Mouse (Mus musculus) lung, postnatal 14 days (tissue): ENCODE data around the gene Tnfaip3.

Source experiments
- DNase-seq: peaks from one replicate; pipeline ENCODE4 v3.0.0; 2021

The Tnfaip3 gene

DNA sequence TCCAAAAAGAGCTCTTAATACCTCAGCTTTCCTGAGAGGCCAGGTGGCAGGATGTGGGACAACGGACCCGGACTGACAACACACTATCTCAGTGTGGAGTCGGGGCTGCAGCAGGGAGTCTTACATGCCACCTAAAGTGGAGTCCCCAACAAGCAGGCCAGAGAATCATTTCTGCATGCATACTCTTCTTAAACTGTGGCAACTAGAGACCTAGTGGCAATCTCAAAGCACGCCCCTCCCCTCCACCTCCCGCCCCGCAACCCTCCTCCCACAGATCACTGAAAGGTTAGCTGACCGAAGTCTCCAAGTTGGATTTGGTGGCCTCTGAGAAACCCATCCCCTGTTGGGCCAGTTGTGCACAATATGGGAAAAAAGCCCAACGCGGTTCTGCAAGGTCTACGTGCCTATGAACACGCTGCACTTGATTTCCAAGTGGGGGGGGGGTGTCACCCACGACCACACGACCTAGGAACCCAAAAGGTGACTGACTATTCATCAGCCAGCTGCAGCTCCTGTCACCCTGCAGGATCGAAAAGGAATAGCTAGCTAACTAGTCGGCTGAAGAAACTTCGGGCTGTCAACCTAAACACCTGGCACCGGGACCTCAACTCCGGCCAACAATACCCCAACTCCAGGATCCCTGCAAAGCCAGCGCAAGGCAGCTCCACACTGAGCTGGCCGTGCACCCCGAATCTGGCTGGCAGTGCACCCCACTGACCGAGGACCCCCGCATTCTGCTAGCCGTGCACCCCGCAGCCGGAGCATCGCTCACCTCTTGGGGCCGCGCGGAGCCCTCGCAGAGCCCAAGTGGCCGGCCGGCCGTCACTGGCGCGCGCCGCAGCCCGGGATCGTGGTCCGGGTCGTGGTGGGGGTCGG, 838 bp downstream of the Tnfaip3 start:
- DNase-seq: no peak

DNA sequence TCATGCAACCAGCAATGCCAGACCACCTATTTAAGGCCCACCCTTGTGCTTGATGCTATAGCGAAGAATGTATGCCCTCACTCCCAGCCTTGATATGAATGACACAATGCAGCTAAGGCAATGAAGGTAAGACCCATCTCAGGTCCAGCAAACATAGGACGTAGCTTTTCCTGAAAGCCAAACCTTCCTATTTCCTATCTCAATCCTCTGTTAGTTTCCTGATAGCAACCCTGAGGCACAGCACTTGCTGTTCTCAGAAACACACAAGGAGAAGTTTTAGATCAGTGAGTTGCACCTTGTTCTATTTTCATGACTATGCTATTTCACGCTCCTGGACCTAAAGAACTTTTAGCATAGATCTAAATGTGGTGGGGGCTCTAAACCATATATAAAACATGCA, 2.1 kb downstream of the Tnfaip3 start:
- no peak for DNase-seq

DNA sequence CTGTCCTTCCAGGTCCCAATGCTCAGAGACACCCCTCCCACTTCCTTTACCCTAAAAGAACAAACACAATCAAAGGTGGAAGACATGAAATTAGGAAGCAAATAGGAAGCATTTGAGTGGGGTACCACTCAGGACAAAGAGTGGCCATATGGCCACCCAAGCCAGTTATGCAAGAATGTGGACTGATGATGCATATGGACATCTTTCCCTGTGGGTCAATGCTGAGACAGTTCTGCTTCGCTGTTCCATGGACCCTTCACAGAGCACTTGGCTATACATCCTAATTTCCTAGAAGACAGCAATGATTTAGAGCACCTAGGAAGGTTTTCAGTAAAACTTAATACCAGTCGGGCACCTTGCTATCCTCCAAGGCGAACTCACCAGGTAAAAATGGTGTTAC, 2.8 kb downstream of the Tnfaip3 start:
- no peak for DNase-seq

DNA sequence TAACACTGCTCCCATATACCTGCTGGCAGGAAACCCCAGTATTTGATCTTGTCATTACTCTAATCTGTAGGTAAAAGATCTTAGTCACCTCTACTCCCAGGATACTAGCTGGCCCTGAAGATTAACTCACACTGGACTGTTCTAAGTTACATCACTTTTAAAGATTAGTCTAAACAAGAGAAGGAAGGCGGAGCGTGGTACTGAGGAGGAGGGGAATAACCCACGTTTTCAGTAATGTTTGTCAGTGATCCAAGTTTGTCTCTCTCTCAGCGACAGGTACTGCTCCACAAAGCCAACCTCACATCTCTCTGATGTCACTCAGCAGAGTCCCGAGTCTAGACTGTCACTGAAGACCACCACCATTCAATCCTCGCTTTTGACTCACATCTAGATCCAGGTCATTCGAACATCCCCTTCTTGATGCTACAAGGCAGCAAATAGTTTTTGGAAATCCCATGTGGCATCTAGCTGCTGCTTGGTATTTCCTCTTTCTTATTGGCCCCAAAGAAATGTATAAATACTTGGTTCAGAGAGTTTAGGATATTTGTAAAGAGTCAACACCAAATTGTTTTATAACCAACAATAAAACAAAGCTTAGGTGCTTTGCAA, 3.5 kb downstream of the Tnfaip3 start:
- no peak for DNase-seq

DNA sequence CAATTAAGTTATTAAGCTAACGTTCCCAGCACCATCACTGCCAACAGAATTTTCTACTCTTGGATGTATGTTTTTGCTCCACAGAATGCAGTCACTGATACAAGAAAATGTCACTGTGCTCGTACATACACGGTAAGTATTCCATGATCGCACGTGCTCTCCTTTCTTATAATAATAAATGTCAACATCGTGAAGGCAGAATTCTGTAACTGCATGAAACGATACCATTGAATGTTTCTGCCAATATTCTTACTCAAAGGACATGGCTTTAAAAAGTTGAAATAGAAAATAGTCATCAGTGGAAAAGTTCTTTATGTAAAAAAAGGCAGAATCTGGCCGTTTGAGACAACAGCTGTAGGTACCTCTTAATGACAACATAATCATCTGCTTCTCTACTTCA, 5.0 kb downstream of the Tnfaip3 start:
- DNase-seq: no peak

DNA sequence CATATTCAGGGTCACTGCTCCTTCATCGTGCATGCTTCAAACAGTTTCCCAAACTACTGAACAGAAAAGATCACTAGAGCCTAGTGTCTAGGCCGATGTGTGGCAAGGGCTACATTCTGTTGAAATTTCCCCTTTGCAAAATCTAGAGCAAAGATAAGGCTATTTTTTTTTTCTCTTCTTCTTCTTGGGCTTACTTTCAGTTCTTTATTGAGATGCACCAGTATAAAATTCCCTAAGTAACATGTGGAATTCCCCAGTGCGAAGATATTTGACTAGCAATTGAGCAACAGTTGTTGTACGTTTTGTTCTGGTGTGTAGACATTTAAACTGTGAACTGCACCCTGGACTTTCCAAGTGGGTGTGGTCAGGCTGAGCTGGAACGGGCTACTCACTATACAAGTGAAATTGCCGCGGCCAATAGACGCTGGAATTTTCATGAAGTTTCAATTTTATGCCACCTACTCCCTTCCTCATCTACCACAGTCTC, 6.2 kb downstream of the Tnfaip3 start:
- peak; percentile 61 for DNase-seq

DNA sequence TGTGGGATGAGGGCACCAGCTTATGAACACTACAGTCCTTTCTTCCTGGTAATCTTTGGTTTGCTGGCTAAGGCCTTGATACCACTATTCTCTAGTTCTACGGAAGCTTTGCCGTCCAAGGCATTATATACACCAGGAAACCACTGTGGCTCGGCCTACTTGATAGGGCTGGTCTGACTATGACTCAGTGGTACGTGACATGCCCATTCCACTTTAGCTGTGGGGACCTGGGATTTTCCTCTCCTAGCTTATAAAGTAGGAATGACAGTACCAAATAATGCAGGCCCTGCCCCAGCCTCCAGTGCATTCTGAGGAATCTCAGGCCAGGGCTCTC, 6.9 kb downstream of the Tnfaip3 start:
- no peak for DNase-seq

DNA sequence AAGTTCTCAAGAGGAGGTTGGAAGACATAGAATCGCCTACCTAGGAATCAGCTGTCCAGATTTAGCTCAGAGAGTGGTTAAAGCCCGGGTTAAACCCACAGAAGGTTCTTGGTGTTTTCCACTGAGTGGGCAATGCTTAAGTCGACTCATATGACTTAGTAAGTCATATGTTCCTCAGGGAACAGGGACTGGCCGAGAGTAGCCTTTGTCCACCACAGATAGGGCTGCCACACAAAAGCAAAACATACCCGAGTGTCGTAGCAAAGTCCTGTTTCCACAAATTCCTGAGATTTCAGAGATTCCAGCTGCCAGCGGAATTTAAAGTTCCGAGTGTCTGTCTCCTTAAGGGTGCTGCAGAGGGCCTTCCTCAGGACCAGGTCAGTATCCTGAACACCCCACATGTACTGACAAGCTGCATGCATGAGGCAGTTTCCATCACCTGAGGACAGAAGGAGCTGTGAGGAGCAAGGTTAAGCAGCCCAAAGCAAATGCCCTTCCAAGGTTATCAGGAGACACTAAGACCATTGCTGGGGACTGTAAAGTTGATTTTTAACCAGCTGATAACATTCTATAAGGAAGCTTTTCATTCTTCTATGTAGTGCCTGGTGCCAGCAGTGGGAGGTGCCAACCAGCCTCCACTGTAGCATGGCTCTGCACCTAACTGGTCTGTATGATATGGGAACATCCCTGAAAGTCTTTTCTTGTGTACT, 7.4 kb downstream of the Tnfaip3 start:
- no peak for DNase-seq

DNA sequence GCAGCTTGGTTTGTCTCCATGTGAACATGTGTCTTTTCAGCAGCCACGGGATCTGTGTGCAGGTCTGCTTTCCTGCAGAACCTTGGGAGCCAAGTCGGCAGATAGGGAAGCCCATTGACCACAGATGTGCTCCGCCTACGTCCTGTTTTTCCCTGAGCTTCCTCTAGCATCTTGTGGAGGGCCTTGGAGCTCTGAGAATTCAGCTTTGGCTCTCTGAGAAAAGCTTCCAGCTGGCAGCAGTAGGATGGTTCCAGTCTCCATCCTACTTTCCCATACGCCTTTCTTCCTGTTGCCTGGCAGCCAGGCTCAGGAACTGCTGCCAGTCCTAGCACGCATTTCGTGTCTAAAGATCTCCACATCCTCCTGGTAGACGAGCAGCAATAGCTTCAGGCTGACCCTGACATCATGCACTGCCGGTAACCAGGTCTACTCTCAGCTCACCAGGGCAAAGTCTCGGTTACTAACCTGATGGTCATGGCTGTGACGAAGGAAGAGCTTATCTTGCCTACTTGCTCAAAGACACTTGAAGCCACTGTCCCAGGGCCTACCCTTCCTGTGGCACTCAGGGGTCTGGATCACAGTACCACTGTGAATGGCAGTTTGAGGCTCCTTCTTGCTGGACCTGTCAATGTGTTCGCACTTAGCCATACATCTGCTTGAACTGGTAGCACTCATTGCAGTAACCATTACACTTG, 13.2 kb downstream of the Tnfaip3 start:
- no peak for DNase-seq

DNA sequence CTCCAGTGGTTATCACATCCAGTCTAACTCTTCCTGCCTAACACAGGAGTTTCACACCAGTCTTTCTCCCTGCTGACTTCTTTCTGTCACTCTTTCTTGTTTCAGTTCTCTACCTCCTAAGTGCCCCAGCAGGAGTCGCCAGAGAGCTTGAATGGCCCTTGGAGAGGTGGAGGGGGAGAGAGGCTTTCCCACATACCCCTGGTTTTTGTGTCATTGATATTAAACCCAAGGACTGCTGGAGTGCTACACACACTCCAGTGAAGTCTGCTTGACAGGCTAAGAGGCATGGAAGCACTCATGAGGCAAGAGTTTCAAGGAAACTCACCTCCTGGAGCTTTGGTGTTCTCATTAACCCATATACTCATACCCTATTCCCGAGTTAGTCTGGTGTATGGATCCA, 16.0 kb downstream of the Tnfaip3 start:
- peak; percentile 64 for DNase-seq

DNA sequence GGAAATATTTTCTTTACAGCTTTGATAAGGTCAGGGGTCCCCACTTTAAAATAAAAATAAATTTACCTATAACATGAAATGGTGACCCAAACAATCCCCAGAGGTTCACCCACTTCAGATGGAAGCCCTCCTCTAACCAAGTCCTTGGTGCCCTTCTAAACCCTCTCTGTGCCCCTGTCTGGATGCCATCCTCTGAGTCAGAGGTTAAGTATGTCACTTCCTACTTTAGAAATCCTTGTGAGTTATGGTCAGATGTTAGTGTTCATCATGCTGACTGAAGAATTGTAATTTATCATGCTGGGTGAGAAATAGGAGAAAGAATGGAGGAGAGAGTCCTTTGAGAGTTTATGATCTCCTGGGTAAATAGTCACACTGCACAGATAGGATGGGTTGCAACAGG, 19.1 kb downstream of the Tnfaip3 start:
- no peak for DNase-seq

DNA sequence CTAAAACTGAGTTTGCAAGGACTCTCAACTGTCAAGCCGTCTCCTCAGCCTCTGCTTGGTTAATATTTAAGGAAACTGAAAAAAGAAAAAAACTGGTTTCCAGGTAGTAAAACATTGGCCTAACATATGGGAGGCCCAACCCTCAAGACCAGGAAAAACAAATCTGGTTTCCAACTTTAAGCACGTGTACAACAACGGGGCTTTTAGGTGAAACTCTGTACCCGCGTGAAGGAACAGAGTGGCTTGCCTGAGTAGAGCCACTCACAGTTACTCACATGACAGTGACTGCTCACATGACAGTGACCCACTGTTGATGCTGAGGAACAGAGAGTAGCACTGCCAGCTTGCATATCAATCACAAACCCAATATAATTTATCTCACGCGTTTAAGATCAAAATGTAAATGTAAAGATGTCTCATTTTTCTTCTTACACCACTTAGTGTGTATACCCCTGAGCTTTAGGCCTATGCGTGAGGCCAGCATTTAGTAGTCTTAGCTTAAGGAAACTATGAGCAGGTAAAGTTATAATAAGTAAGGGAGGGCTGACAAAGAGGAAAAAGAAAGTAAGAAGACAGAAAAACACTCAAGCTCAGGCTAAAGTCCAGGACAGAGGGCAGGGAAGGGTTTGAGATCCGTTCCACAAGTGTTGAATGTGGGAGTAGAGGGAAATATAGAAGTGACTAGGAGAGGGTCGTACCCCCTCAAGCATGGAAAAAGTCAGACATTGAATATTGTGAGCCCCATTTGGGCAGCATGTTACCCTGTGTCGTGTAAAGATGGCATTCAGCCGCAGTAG, 19.8 kb downstream of the Tnfaip3 start:
- no peak for DNase-seq

DNA sequence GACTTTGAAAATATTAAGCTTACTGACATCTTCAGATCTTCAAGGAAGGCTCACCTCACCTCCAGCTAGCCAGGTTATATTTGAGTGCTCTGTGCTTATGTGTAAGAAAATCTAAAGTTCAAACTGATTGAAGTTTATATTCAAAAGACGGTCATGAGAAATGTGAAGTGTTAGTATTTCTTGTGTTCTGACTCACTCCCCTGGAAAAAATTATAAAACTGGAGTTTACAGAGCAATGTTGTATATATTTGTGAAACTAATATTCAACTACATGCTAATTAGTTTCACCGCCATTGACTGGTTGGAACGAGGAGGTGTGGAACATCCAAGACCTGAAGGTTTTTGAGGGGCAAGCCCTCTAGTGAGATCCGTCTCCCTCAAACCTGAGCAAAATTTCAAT, 22.5 kb downstream of the Tnfaip3 start:
- no peak for DNase-seq

DNA sequence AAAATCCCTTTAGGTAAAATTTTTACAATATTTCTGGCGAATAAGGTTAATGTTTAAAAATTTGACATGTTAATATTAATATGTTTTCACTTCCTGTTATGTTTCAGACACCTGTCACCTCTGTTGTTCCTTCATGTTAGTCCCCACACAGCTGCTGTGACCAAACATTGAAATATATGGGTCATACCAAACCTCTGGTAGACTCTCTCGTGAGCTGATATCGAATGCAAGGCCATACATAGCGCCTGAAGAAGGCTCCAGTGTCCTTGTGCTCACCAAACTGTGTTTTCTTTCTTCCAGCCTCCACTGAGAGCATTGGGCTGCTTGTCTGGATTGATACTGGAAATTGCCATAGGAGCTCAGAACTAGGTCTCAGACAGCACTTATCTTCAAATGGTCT, 24.4 kb downstream of the Tnfaip3 start:
- DNase-seq: no peak

DNA sequence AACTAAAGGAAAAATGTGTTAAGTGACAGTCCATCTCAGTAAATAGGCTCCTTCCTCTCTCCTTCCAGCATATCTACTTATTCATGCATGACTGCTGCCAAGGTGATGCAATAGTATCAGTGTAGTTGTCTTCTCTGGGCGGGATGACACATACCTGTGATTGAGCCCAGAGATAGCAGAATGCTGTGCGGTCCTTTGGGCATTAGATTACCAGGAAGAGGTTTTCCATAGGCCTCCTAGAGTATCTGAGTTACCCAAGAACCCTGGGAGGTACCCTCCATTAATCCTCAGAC, 27.6 kb downstream of the Tnfaip3 start:
- DNase-seq: no peak

DNA sequence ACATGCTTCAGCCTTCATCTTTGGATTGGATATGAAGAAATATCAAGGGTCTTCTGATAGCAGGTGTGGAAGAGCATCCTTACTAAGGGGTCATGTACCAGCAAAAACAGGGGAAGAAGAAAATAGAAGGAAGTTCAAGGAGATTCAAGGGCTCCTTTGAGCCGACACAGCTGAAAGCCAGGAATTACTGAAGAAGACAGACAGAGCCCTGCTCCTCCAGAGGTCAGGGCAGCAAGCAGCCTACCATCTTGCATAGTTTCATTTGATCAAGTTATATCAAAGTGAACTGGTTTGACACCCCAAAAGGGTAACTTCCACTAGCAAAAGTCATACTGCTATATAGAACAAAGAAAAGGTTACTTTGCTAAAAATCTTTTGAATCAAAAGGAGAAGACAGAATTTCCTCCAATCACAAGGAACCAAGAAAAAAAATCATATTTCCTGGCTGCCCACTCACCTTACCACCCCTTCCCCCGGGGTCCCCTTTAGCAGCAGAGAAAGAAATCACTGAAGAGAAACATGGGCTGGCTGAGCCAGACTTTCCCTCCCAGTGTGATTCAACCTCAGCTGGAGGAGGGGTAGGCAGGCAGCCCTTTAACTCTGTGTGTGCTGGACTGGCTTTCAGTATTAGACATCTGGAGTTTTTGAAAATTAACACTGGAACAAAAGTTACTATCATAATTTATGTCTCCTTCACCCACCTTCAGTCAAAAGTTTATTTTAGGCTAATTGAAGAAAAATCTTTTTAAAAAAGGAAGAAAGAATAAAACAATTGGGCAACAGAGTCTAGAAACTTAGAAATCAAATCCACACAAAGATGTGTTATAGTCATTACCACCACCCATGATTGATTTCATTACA, 28.2 kb downstream of the Tnfaip3 start:
- DNase-seq: no peak

DNA sequence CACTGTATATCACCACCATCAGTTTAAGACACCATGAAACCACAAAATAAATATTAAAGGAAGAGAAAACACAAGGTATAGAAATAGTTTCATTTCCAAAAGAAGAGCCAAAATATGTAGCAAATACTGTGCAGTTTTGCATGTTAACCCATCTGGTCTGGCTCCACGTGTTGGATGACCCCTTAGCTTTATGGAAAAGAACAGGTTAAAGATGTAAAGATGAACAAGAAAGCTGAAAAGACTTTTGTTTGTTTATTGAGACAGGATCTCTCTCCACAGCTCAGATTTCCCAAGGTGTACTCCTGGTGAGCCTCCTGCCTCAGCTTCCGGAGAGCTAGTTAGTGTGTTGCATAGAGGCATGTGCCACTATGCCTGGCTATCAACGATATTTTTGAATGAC, 29.9 kb downstream of the Tnfaip3 start:
- DNase-seq: no peak

DNA sequence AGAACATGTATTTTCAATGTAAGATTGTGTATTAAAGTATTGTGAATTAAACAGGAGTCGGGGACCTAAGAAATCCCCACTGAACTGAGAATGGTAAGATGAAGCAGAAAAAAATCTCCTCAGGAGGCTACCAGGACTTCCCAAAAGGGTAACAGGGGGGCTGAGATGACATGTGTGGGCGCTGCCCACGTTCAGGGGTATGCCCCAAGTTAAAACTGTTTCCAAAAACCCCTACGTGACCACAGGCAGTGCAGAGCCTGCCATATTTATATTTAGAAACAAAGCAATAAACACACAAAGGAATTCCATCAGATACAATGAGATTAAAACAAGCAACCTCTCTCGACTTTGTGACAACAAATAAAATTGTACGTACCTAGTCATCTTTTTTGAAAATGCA, 31.9 kb downstream of the Tnfaip3 start:
- no peak for DNase-seq

DNA sequence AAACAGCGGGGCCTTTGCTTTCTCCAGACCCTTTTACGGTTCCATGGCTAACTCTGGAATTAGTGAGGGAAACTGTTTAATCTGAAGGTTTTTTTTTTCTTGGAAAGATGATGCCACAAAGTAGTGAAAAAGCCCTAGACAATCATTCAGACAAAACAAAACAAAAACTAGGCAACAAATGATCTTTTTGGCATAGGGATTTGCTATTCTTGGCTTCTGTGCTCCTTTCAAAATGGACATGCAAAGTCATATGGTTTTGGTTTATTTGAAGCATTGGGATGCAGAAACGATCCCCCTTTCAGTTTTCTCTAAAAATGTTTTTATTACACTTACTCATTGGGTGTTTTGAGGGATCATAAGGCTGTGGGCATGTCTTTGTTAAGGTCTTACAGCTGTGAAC, 41.0 kb downstream of the Tnfaip3 start:
- DNase-seq: no peak

DNA sequence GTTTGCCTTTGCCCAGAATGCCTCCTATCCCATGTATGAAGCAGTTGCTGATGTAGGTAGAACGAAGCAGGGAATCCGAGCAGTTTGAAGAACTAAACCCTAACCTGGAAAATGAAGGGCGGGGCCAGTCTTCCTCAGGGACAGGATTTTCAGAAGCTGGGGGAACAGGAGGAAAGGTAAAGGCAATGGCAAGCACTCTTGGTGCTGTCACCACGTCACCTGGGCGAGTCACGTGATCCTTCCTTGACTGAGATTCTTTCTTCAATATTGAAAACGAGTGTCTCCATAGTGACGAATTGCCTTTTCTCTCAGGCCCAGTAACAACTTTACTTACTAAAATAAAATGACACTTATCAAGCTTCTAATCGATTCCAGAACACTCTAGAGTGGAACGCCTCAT, 48.6 kb downstream of the Tnfaip3 start:
- DNase-seq: no peak

DNA sequence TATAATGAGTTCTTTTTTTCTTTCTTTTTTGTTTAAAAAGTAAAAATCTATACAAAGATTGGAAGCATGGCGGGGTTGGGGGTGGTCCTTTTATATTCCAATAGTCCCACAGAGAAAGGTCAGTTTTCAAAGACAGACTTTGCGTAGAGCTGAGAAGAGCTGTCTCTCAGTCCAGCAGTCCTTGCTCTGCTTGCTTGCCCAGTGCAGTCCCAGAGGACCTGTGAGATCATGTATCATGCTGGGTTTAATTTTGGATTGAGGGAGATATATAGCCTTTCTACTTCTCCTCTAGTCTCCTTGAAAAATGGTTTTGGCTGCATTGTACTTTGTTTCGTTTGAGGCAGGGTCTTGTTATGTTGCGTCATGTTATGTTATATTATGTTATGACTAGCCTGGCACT, 49.9 kb downstream of the Tnfaip3 start:
- no peak for DNase-seq

DNA sequence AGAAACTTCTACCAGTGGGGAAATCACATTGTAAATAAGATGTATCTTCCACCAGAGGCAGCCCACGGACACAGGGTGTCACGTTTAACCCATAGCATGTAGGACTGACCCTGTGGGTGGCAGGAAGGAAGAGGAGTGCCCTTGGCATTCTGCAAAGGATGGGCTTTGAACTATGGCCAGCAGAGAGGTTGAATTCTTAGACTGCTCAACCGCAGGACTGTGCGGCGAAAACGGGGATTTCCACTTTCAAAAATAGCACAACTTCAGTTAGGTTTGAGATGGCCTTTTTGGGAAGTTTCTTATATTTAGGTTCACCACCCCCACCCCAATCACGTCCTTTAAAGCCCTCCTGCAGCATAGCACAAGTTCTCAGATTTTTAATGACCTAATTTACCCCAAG, 50.6 kb downstream of the Tnfaip3 start:
- DNase-seq: peak; percentile 20
